Mouse (Mus musculus): ENCODE measurements around the gene Thop1. TPM values are rescaled to one million over a fixed set of nuclear protein-coding genes. Genes with fewer than 3 reads are reported as not detected.
"Not testable (repeated sequence)": the region's sequence is repeated elsewhere in the genome, so short reads cannot be mapped to it uniquely, and the experiment has no call there.

Thop1 gene
- polyA plus RNA-seq, 1 experiment from 2014 or later, result 31.2 TPM

DNA sequence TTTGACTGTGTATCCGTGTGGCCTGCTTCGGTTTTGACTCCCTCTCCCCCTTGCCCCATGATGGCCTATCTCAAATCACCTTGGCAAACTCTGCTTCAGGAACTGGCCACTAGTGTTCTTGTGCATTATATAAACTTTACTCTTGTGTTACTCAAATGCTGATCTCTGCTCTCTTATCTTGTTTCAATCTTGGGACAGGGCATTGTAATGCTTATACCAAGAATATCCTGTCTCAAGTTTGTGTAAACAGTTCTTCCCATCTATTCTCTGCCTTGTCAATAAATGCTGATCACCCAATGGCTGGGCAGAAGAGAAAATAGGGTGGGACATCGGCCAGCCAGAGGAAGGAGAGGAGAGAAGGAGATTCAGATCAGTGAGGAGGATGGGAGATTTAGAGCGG, 7.1 kb upstream of the Thop1 start:
- Histone ChIP-seq H3K9me3 (ENCODE audit: control insufficient read depth, low read length) (no peaks in the 10 kb centered on the region), H3K4me1 (ENCODE audit: control insufficient read depth, insufficient read depth, low read length) (peaks cover 11% of the 10 kb centered on the region), H3K27me3 (ENCODE audit: control insufficient read depth, insufficient read depth, low read length) (no peaks in the 10 kb centered on the region), H3K27ac (replicated peaks; ENCODE audit: low read depth, low read length) (no peak overlapping the region), H3K9ac (replicated peaks; ENCODE audit: low read length) (no peak overlapping the region), H3K4me2 (ENCODE audit: low read length) (no peak overlapping the region), H3K4me3 (replicated peaks; ENCODE audit: low read depth, low read length) (no peak overlapping the region), H3K36me3 (ENCODE audit: control insufficient read depth, insufficient read depth, low read length) (no peaks in the 10 kb centered on the region)
- ATAC-seq (ENCODE audit: low FRiP score, low TSS enrichment) (no peak), DNase-seq (no peak)
- 67% methylated on average over 4 of the region's 4 CpGs for WGBS

GRCm38 (mm10) chr10:81064519-81064918, 5.3 kb upstream of the Thop1 start:
- H3K4me1 ChIP-seq (ENCODE audit: control insufficient read depth, insufficient read depth, low read length); H3K36me3 ChIP-seq (ENCODE audit: control insufficient read depth, insufficient read depth, low read length); H3K9ac ChIP-seq (replicated peaks; ENCODE audit: low read length); H3K27ac ChIP-seq (replicated peaks; ENCODE audit: low read depth, low read length); H3K4me3 ChIP-seq (replicated peaks; ENCODE audit: low read depth, low read length); DNase-seq; H3K9me3 ChIP-seq (ENCODE audit: control insufficient read depth, low read length); H3K4me2 ChIP-seq (ENCODE audit: low read length); ATAC-seq (ENCODE audit: low FRiP score, low TSS enrichment); H3K27me3 ChIP-seq (ENCODE audit: control insufficient read depth, insufficient read depth, low read length): not testable (repeated sequence)
- WGBS, result 90% methylated on average over 8 of the region's 8 CpGs

DNA sequence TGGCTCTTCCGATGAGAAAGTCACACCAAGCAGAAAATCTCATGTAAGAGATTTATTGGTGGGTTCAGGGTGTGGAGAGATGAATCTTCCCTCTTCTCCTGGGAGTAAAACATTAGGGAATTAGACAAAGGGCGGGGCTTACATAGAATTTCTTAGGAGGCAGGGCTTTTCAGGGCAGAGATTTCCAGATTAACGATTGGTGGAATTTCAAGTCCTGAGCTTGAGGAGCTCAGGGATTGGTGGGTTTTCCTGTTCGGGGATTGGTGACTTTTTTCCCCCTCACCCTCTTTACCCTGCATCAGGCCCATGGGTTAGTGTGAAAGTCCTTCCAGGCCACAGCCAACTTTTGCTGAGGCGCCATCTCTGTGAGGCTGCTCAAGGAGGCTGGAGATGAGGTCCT, 1.1 kb upstream of the Thop1 start:
- no peak overlapping the region for H3K4me3 ChIP-seq (replicated peaks; ENCODE audit: low read depth, low read length)
- 76% methylated on average over 5 of the region's 5 CpGs for WGBS
- ATAC-seq (ENCODE audit: low FRiP score, low TSS enrichment) (no peak), DNase-seq (no peak)
- H3K4me2 ChIP-seq (ENCODE audit: low read length), result no peak overlapping the region
- H3K27ac ChIP-seq (replicated peaks; ENCODE audit: low read depth, low read length), result 0 out of 2 replicates have a peak overlapping the region, but pooled peaks have one; percentile 37
- H3K36me3 ChIP-seq (ENCODE audit: control insufficient read depth, insufficient read depth, low read length), result peaks cover 11% of the 10 kb centered on the region
- H3K9ac ChIP-seq (replicated peaks; ENCODE audit: low read length), result 0 out of 2 replicates have a peak overlapping the region, but pooled peaks have one; percentile 17
- H3K4me1 ChIP-seq (ENCODE audit: control insufficient read depth, insufficient read depth, low read length), result peaks cover 12% of the 10 kb centered on the region
- H3K27me3 ChIP-seq (ENCODE audit: control insufficient read depth, insufficient read depth, low read length), result no peaks in the 10 kb centered on the region
- no peaks in the 10 kb centered on the region for H3K9me3 ChIP-seq (ENCODE audit: control insufficient read depth, low read length)

DNA sequence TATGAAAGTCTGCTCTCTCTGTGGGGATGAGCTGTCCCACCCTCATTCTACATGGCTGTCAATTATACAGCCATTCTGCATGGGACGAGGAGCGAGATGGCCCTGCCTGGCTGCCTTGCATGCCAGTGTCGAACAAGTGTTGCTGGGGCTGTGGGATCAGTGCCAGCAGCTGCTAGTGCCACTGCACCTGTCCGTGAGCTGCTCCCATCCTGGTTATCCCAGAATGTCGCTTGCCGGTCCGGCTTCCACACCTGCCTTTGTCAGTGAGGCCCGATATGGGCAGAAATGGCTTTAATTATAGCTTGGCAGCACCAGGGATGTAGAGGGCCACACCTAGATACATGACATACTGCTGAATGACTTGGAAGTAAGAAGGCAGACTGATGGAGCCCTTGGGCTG, 2.5 kb downstream of the Thop1 start:
- no peak for ATAC-seq (ENCODE audit: low FRiP score, low TSS enrichment)
- no peak overlapping the region for H3K4me2 ChIP-seq (ENCODE audit: low read length)
- 96% methylated on average over 8 of the region's 8 CpGs for WGBS

DNA sequence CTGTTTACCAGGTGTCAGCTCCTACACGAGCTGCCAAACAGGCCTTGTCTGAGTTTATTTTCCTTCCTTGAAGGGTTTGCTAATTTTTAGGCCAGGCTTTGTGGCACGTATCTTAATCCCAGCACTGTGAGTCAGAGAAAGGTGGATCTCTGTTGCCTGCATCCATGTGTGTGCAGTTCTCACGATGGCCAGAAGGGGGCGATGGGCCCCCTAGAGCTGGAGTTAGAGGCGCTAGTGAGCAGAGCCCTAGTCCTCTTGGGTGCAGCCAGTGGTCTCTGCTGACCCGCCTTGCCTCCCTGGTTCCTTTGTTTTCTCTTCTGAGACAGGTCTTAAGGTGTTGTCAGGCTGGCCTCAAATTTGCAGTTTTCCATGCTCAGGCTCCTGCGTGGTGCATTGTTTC, 3.6 kb downstream of the Thop1 start:
- H3K27me3 ChIP-seq (ENCODE audit: control insufficient read depth, insufficient read depth, low read length), result no peaks in the 10 kb centered on the region
- no peak overlapping the region for H3K4me3 ChIP-seq (replicated peaks; ENCODE audit: low read depth, low read length)
- 65% methylated on average over 7 of the region's 7 CpGs for WGBS
- no peak overlapping the region for H3K9ac ChIP-seq (replicated peaks; ENCODE audit: low read length)
- H3K36me3 ChIP-seq (ENCODE audit: control insufficient read depth, insufficient read depth, low read length), result peaks cover 54% of the 10 kb centered on the region
- DNase-seq, result no peak
- H3K27ac ChIP-seq (replicated peaks; ENCODE audit: low read depth, low read length), result no peak overlapping the region
- no peak overlapping the region for H3K4me2 ChIP-seq (ENCODE audit: low read length)
- no peak for ATAC-seq (ENCODE audit: low FRiP score, low TSS enrichment)
- H3K4me1 ChIP-seq (ENCODE audit: control insufficient read depth, insufficient read depth, low read length), result peaks cover 12% of the 10 kb centered on the region
- H3K9me3 ChIP-seq (ENCODE audit: control insufficient read depth, low read length), result no peaks in the 10 kb centered on the region

More for the DNA sequence above, 2.5 kb downstream of the Thop1 start:
- no peak for DNase-seq
- H3K36me3 ChIP-seq (ENCODE audit: control insufficient read depth, insufficient read depth, low read length), result peaks cover 42% of the 10 kb centered on the region
- H3K9ac ChIP-seq (replicated peaks; ENCODE audit: low read length), result no peak overlapping the region
- no peaks in the 10 kb centered on the region for H3K27me3 ChIP-seq (ENCODE audit: control insufficient read depth, insufficient read depth, low read length)
- no peak overlapping the region for H3K4me3 ChIP-seq (replicated peaks; ENCODE audit: low read depth, low read length)
- H3K4me1 ChIP-seq (ENCODE audit: control insufficient read depth, insufficient read depth, low read length), result peaks cover 12% of the 10 kb centered on the region
- H3K27ac ChIP-seq (replicated peaks; ENCODE audit: low read depth, low read length), result no peak overlapping the region
- no peaks in the 10 kb centered on the region for H3K9me3 ChIP-seq (ENCODE audit: control insufficient read depth, low read length)

DNA sequence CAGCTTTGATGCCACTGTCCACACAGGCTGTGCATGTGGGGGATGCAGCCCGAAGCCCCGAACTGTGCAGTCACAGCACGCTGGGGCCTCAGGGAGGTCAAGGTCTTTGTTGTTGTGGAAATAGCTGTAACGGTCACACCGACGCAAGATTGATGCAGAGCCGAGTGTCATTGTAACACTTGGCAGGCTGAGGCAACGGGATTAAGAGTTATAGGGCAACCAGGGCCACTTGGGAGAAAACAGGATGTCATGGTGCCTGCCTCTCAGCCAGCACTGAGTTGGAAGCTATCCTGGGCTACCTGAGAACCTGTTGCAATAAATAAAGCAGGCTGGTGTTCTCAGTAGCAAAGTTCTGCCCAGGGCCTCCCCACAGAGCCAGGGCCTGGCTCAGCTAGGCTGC, 5.9 kb downstream of the Thop1 start:
- Histone ChIP-seq H3K4me1 (ENCODE audit: control insufficient read depth, insufficient read depth, low read length) (peaks cover 3% of the 10 kb centered on the region), H3K36me3 (ENCODE audit: control insufficient read depth, insufficient read depth, low read length) (peaks cover 76% of the 10 kb centered on the region), H3K27ac (replicated peaks; ENCODE audit: low read depth, low read length) (no peak overlapping the region), H3K4me3 (replicated peaks; ENCODE audit: low read depth, low read length) (no peak overlapping the region), H3K27me3 (ENCODE audit: control insufficient read depth, insufficient read depth, low read length) (no peaks in the 10 kb centered on the region), H3K9ac (replicated peaks; ENCODE audit: low read length) (no peak overlapping the region), H3K4me2 (ENCODE audit: low read length) (no peak overlapping the region), H3K9me3 (ENCODE audit: control insufficient read depth, low read length) (no peaks in the 10 kb centered on the region)
- ATAC-seq (ENCODE audit: low FRiP score, low TSS enrichment) (no peak), DNase-seq (no peak)
- WGBS, result 57% methylated on average over 8 of the region's 8 CpGs

- H3K36me3 ChIP-seq (ENCODE audit: control insufficient read depth, insufficient read depth, low read length), result peaks cover 82% of the 10 kb centered on the region
- no peaks in the 10 kb centered on the region for H3K4me1 ChIP-seq (ENCODE audit: control insufficient read depth, insufficient read depth, low read length)
- DNase-seq (no peak), ATAC-seq (ENCODE audit: low FRiP score, low TSS enrichment) (no peak)
- H3K27me3 ChIP-seq (ENCODE audit: control insufficient read depth, insufficient read depth, low read length), result no peaks in the 10 kb centered on the region
- 95% methylated on average over 1 of the region's 1 CpGs for WGBS
- no peak overlapping the region for H3K4me3 ChIP-seq (replicated peaks; ENCODE audit: low read depth, low read length)
- no peak overlapping the region for H3K4me2 ChIP-seq (ENCODE audit: low read length)
- H3K9ac ChIP-seq (replicated peaks; ENCODE audit: low read length), result no peak overlapping the region
- no peak overlapping the region for H3K27ac ChIP-seq (replicated peaks; ENCODE audit: low read depth, low read length)
- no peaks in the 10 kb centered on the region for H3K9me3 ChIP-seq (ENCODE audit: control insufficient read depth, low read length)
Measured at GRCm38 (mm10) chr10:81076356-81076755, 6.5 kb downstream of the Thop1 start.

DNA sequence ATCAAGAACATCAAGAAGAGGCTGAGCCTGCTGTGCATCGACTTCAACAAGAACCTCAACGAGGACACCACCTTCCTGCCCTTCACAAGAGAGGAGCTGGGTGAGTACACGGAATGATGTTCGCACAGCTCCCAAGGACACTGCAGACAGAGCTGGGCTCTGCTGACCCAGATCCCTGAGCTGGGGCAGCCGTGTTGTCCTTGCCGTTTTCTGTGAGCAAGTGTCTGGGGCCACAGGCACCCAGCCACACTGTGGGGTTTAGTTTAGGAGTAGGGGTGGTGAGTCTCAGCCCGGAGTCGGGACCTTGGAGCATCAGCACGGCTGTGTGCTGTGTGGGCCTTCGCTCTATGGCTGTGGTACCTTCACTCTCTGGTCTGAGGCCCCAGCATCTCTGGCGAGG, 8.1 kb downstream of the Thop1 start:
- no peaks in the 10 kb centered on the region for H3K4me1 ChIP-seq (ENCODE audit: control insufficient read depth, insufficient read depth, low read length)
- H3K4me3 ChIP-seq (replicated peaks; ENCODE audit: low read depth, low read length), result no peak overlapping the region
- DNase-seq (no peak), ATAC-seq (ENCODE audit: low FRiP score, low TSS enrichment) (no peak)
- no peak overlapping the region for H3K9ac ChIP-seq (replicated peaks; ENCODE audit: low read length)
- H3K36me3 ChIP-seq (ENCODE audit: control insufficient read depth, insufficient read depth, low read length), result peaks cover 95% of the 10 kb centered on the region
- no peak overlapping the region for H3K27ac ChIP-seq (replicated peaks; ENCODE audit: low read depth, low read length)
- no peaks in the 10 kb centered on the region for H3K9me3 ChIP-seq (ENCODE audit: control insufficient read depth, low read length)
- 96% methylated on average over 11 of the region's 11 CpGs for whole genome bisulfite sequencing
- H3K27me3 ChIP-seq (ENCODE audit: control insufficient read depth, insufficient read depth, low read length), result no peaks in the 10 kb centered on the region
- no peak overlapping the region for H3K4me2 ChIP-seq (ENCODE audit: low read length)

DNA sequence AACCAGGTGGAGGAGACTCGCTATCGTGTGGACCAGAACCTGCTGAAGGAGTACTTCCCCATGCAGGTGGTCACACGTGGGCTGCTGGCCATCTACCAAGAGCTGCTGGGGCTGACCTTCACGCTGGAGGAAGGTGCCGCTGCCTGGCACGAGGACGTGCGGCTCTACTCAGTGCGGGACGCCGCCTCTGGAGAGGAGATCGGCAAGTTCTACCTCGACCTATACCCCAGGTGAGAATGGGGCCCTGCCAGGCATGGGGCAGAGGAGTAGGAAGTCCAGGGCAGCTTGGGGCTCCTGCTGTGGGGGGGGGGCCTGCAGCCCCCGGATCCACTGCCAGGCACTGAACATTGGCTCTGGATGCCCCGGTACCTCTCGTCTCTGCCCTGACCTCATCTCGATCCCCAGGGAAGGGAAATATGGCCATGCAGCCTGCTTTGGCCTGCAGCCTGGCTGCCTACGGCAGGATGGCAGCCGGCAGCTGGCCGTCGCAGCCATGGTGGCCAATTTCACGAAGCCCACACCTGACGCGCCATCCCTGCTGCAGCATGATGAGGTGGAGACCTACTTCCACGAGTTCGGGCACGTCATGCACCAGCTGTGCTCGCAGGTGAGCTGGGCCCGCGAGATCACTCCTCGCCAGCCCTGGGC, 10.3 kb downstream of the Thop1 start:
- Histone ChIP-seq H3K36me3 (ENCODE audit: control insufficient read depth, insufficient read depth, low read length) (peaks cover 79% of the 10 kb centered on the region), H3K9ac (replicated peaks; ENCODE audit: low read length) (no peak overlapping the region), H3K27ac (replicated peaks; ENCODE audit: low read depth, low read length) (no peak overlapping the region), H3K4me2 (ENCODE audit: low read length) (no peak overlapping the region), H3K4me3 (replicated peaks; ENCODE audit: low read depth, low read length) (no peak overlapping the region), H3K4me1 (ENCODE audit: control insufficient read depth, insufficient read depth, low read length) (no peaks in the 10 kb centered on the region), H3K27me3 (ENCODE audit: control insufficient read depth, insufficient read depth, low read length) (no peaks in the 10 kb centered on the region), H3K9me3 (ENCODE audit: control insufficient read depth, low read length) (no peaks in the 10 kb centered on the region)
- DNase-seq (no peak), ATAC-seq (ENCODE audit: low FRiP score, low TSS enrichment) (no peak)
- 94% methylated on average over 31 of the region's 31 CpGs for WGBS

All from midbrain, embryonic 14.5 days (tissue).